Mouse (Mus musculus) lung, adult 2 months (tissue): ENCODE data around the gene Hpca.

Experiments
- CTCF ChIP-seq: fragments of 200-500 bp; IDR thresholded peaks from 2 replicates; pipeline ENCODE4 v1.5.1; 2011; ENCODE audit warnings: mild to moderate bottlenecking, low read length, control low read depth; ENCODE audit not compliant: insufficient read depth
- POLR2A ChIP-seq: fragments of 200-500 bp; IDR thresholded peaks from 2 replicates; pipeline ENCODE4 v1.6.1; 2011; ENCODE audit warnings: low read depth, mild to moderate bottlenecking, control low read depth, low read length, borderline replicate concordance; ENCODE audit errors: extremely low read depth

DNA sequence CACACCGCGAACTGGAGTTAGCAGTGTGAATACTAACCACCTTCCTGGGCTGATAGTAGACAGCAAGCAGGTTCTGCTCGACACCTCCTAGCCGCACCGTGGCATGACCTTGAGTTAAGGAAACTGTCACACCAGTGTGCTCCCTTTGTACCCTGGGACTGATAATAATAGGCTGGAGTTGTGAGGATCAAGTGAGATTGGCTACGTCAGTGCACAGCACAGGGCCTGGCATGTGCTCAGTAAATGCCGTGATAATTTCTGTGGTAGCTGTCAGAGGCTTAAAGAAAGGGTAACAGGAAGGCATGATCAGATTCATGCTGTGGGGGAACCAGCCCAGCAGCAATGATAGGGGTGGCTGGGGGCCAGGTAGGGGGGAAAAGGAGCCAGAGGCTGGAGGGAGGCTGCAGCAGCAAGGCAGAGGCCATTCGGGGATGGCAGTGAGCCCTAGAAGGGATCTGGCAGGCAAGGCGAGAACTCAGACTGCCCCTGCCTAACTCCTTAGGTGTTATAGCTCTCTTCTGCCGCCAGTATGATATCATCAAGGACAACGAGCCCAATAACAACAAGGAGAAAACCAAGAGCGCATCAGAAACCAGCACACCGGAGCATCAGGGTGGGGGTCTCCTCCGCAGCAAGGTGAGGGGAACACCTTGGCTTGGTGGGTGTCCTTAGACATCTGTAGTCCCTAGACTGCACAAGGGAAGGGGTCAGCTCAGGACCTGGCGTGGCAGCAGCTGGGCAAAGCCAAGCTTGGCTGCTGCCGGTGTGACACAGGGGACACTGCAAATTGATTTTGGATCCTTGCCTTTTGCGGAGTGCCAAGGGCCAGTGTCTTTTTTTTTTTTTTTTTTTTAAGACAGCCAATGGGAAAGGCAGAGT, 20.0 kb upstream of the Hpca start:
- TF ChIP-seq CTCF (no peak), POLR2A (no peak)
